In genomic region chr9:51977439-51978000, GRCm38 (mm10) we compare ENCODE assay signal across 8 mouse cellular contexts. TPM values are rescaled to one million over a fixed set of nuclear protein-coding genes. Genes with fewer than 3 reads are reported as not detected.
DNase-seq lines count a peak whose midpoint lies in the region; ATAC-seq and TF ChIP-seq lines count a peak whose summit lies in the region.

No protein-coding gene starts in this region.

- intact Hi-C loops in heart, adult 2 months (cut with DNase I): loop anchor here (1.0 to 5.0 kb wide), 2 partner anchors 121 to 310 kb away; no protein-coding TSS in a partner anchor

- no peak overlapping the region for H3K9ac ChIP-seq in embryonic facial prominence, embryonic 13.5 days
- H3K9ac ChIP-seq in heart, adult 2 months (ENCODE audit: low read depth, low read length): no peak overlapping the region
- no peak overlapping the region for H3K9ac ChIP-seq in limb, embryonic 11.5 days (ENCODE audit: low read length)
- H3K9ac ChIP-seq in midbrain, embryonic 16.5 days (ENCODE audit: low read depth, low read length): no peak overlapping the region

- DNase-seq in 3T3-L1 (ENCODE audit: low read depth, low spot score): peak; percentile 94
- peak; percentile 87 for DNase-seq in adrenal gland, postnatal 25 days
- DNase-seq in heart, adult 2 months: peak; percentile 79 to 86
- DNase-seq in kidney, adult 2 months: peak; percentile 96
- DNase-seq in limb, embryonic 11.5 days (ENCODE audit: low spot score): peak; percentile 82
- peak; percentile 24 to 53 for DNase-seq in spleen, postnatal 14 days (ENCODE audit: low spot score in 2 of 2)

- no peaks in the 10 kb centered on the region for H3K27me3 ChIP-seq in embryonic facial prominence, embryonic 13.5 days
- H3K27me3 ChIP-seq in heart, adult 2 months (ENCODE audit: control insufficient read depth, insufficient read depth, low read length): no peaks in the 10 kb centered on the region
- H3K27me3 ChIP-seq in kidney, adult 2 months (replicated peaks; ENCODE audit: control insufficient read depth, insufficient read depth, low read length): no peaks in the 10 kb centered on the region
- H3K27me3 ChIP-seq in limb, embryonic 11.5 days (ENCODE audit: control insufficient read depth, insufficient read depth, low read length): no peaks in the 10 kb centered on the region
- H3K27me3 ChIP-seq in midbrain, embryonic 16.5 days (ENCODE audit: control insufficient read depth, insufficient read depth, low read depth, low read length): no peaks in the 10 kb centered on the region

- no peak overlapping the region for H3K4me3 ChIP-seq in embryonic facial prominence, embryonic 13.5 days
- H3K4me3 ChIP-seq in heart, adult 2 months: no peak overlapping the region
- H3K4me3 ChIP-seq in kidney, adult 2 months (ENCODE audit: insufficient read depth, low read depth, low read length): no peak overlapping the region
- H3K4me3 ChIP-seq in limb, embryonic 11.5 days (ENCODE audit: low read depth, low read length): no peak overlapping the region
- H3K4me3 ChIP-seq in midbrain, embryonic 16.5 days (ENCODE audit: low read depth, low read length): no peak overlapping the region

- 0 out of 2 replicates have a peak, but pooled peaks have one; percentile 55 for TF ChIP-seq EP300 in heart, adult 2 months (IDR thresholded peaks at IDR 0.05; ENCODE audit: insufficient read depth, low read depth, low read length)

- H3K36me3 ChIP-seq in embryonic facial prominence, embryonic 13.5 days: no peaks in the 10 kb centered on the region
- H3K36me3 ChIP-seq in heart, adult 2 months (ENCODE audit: control insufficient read depth, insufficient read depth, low read length): no peaks in the 10 kb centered on the region; the same call in 1 of the 2 replicates
- no peaks in the 10 kb centered on the region for H3K36me3 ChIP-seq in kidney, adult 2 months (ENCODE audit: control insufficient read depth, insufficient read depth, low read length)
- H3K36me3 ChIP-seq in limb, embryonic 11.5 days (ENCODE audit: control insufficient read depth, insufficient read depth, low read length): no peaks in the 10 kb centered on the region
- no peaks in the 10 kb centered on the region for H3K36me3 ChIP-seq in midbrain, embryonic 16.5 days (ENCODE audit: control insufficient read depth, insufficient read depth, low read length)

- H3K9me3 ChIP-seq in embryonic facial prominence, embryonic 13.5 days: no peaks in the 10 kb centered on the region
- H3K9me3 ChIP-seq in limb, embryonic 11.5 days (ENCODE audit: control insufficient read depth, low read length): no peaks in the 10 kb centered on the region
- H3K9me3 ChIP-seq in midbrain, embryonic 16.5 days (replicated peaks; ENCODE audit: control insufficient read depth, low read length, poor library complexity, severe bottlenecking): no peaks in the 10 kb centered on the region

- H3K4me2 ChIP-seq in embryonic facial prominence, embryonic 13.5 days: no peak overlapping the region
- no peak overlapping the region for H3K4me2 ChIP-seq in limb, embryonic 11.5 days (ENCODE audit: low read depth, severe bottlenecking)
- no peak overlapping the region for H3K4me2 ChIP-seq in midbrain, embryonic 16.5 days (ENCODE audit: low read length)

- WGBS in embryonic facial prominence, embryonic 13.5 days: 44% methylated on average over 5 of the region's 5 CpGs
- 39% methylated on average over 5 of the region's 5 CpGs for WGBS in heart, adult 2 months
- WGBS in kidney, adult 2 months: 24% methylated on average over 5 of the region's 5 CpGs
- 44% methylated on average over 5 of the region's 5 CpGs for WGBS in limb, embryonic 11.5 days
- 41% methylated on average over 5 of the region's 5 CpGs for WGBS in midbrain, embryonic 16.5 days

- no peak; the same call in 1 of the 2 replicates for TF ChIP-seq CTCF in heart, adult 2 months (IDR thresholded peaks at IDR 0.05)
- TF ChIP-seq CTCF in kidney, adult 2 months (conservative IDR thresholded peaks at IDR 0.05; ENCODE audit: insufficient read depth, insufficient read length, low read depth, low read length): peak; percentile 89

- no peaks in the 10 kb centered on the region for H3K79me2 ChIP-seq in heart, adult 2 months (replicated peaks; ENCODE audit: control insufficient read depth, insufficient read depth, low read length)

- H3K4me1 ChIP-seq in embryonic facial prominence, embryonic 13.5 days: no peaks in the 10 kb centered on the region
- no peaks in the 10 kb centered on the region for H3K4me1 ChIP-seq in heart, adult 2 months (ENCODE audit: control insufficient read depth, insufficient read depth, low read length)
- peaks cover 2% of the 10 kb centered on the region; the same call in 1 of the 2 replicates for H3K4me1 ChIP-seq in kidney, adult 2 months (ENCODE audit: control insufficient read depth, insufficient read depth, low read length)
- no peaks in the 10 kb centered on the region for H3K4me1 ChIP-seq in limb, embryonic 11.5 days (ENCODE audit: control insufficient read depth, insufficient read depth, low read length)
- no peaks in the 10 kb centered on the region for H3K4me1 ChIP-seq in midbrain, embryonic 16.5 days (ENCODE audit: control insufficient read depth, insufficient read depth, low read length)

- ATAC-seq in embryonic facial prominence, embryonic 13.5 days (ENCODE audit: insufficient number of reproducible peaks, insufficient read depth, low FRiP score, low TSS enrichment, low read depth): 0 out of 2 replicates have a peak, but pooled peaks have one; percentile 52
- 0 out of 2 replicates have a peak, but pooled peaks have one; percentile 21 for ATAC-seq in limb, embryonic 11.5 days (ENCODE audit: insufficient number of reproducible peaks, low FRiP score, low TSS enrichment, low read depth)
- ATAC-seq in midbrain, embryonic 16.5 days: 0 out of 2 replicates have a peak, but pooled peaks have one; percentile 25

- TF ChIP-seq POLR2A in heart, adult 2 months (IDR thresholded peaks at IDR 0.05; ENCODE audit: insufficient read depth, low read depth, low read length): no peak
- no peak for TF ChIP-seq POLR2A in kidney, adult 2 months (IDR thresholded peaks at IDR 0.05; ENCODE audit: low read depth, low read length)

- H3K27ac ChIP-seq in embryonic facial prominence, embryonic 13.5 days: no peak overlapping the region
- H3K27ac ChIP-seq in heart, adult 2 months: no peak overlapping the region
- peak overlapping the region; percentile 71 for H3K27ac ChIP-seq in kidney, adult 2 months (ENCODE audit: insufficient read depth, low read depth, low read length)
- no peak overlapping the region for H3K27ac ChIP-seq in limb, embryonic 11.5 days (replicated peaks; ENCODE audit: low read depth, low read length)
- H3K27ac ChIP-seq in midbrain, embryonic 16.5 days (ENCODE audit: low read length): no peak overlapping the region

RNA-seq across cellular contexts. Expression of gene Fdx1, which starts 14.2 kb away (rescaled TPM):
- 1,622 and 2,124 TPM in 2 replicates for total RNA-seq in adrenal gland, postnatal 25 days (2021)
- 56.5 and 66.5 TPM in 2 replicates for polyA plus RNA-seq in embryonic facial prominence, embryonic 13.5 days (2015; fragmentation: Nextera tagmentation; extraction: Ambion mirVana)
- total RNA-seq in heart, adult 2 months (2021): 100 to 1,000 TPM in 1 of 2 experiments, 10 to 100 TPM in 1; 90.9 to 113 TPM
- polyA plus RNA-seq in heart, adult 2 months (2012; rRNA removed): 82.0 and 84.3 TPM in 2 replicates
- polyA plus RNA-seq in kidney, adult 2 months (2012; rRNA removed): 156 and 211 TPM in 2 replicates
- 63.9 and 67.6 TPM in 2 replicates for polyA plus RNA-seq in limb, embryonic 11.5 days (2014; fragmentation: Nextera tagmentation; extraction: Ambion mirVana)
- polyA plus RNA-seq in midbrain, embryonic 16.5 days (2015; fragmentation: Nextera tagmentation; extraction: Ambion mirVana): 36.9 and 37.0 TPM in 2 replicates

Comparison
In these comparisons a context has a peak if more than half of its experiments do, and no peak if none do; other contexts are left out.
1. DNase-seq: peak in every context shown above with its lines; median percentile 96 in kidney, adult 2 months; 94 in 3T3-L1; 87 in adrenal gland, postnatal 25 days; 82 in heart, adult 2 months; 82 in limb, embryonic 11.5 days; 38 in spleen, postnatal 14 days.